Mouse (Mus musculus) bone marrow, adult 2 months (tissue): ENCODE results near the gene Fermt1.
A peak's percentile ranks its signal among the peaks of the same experiment; 100 is the strongest.

ENCODE experiments used
- CTCF ChIP-seq: fragments of 200-500 bp; IDR thresholded peaks from 2 replicates; pipeline ENCODE4 v1.5.1; 2011; ENCODE audit warnings: low read length, control low read depth; ENCODE audit not compliant: control insufficient read depth, insufficient read depth
- POLR2A ChIP-seq: fragments of 200-500 bp; IDR thresholded peaks from 2 replicates; pipeline ENCODE4 v1.6.1; 2011; ENCODE audit warnings: low read depth, mild to moderate bottlenecking, control low read depth, low read length, borderline replicate concordance; ENCODE audit not compliant: control insufficient read depth

- TF ChIP-seq POLR2A = no peak
- peak; percentile 40 for TF ChIP-seq CTCF
Measured at GRCm38 (mm10) chr2:132906763-132907162, 38.9 kb downstream of the Fermt1 start.
